Mouse (Mus musculus) kidney, adult 8-10 months (tissue): ENCODE data around the gene Mcts1.

Source experiments
- DNase-seq, 2 experiments: peaks; one replicate each; pipeline ENCODE4 v3.0.0; 2022

Mcts1 gene

DNA sequence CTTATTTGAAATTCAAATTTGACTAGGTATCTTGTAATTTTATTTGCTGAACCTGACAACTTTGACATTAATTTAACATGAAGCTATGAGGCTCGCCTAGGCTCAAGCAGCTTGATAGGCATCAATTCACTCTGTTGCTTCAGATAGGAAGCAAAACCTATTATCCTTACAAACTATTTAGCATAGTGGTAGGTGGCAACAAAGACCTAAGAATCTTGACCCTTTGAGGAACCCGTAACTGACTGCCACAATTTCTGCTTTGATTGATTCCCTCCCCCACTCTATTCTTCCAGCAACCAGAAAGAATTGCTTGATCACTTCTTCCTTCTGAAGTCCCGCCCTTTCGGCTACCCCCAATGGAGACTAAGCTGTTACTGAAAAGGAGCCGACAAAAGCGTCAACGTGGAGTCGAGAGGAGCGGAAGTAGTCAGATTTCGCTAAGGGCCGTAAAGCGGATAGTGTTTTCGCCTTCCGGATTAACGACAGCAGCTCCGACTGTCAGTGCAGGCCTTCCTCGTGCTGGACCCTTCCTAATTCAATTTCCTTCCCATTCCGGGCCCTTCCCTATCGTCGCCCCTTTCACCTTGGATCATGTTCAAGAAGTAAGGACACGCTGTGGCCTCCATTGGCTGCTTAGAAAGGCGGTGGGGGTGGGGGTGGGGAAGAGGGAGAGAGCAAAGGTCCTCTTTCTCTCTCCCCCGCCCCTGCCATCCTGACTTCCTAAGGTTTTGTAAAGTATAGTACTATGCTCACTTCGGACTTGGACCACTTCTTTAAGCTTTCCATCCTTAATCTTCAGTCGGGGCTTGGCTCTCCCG lies at the start of gene Mcts1:
TSS of gene Mcts1 (plus strand) at position 402 of the 818 bp plus-strand sequence.
- peak; percentile 78 to 82 for DNase-seq

DNA sequence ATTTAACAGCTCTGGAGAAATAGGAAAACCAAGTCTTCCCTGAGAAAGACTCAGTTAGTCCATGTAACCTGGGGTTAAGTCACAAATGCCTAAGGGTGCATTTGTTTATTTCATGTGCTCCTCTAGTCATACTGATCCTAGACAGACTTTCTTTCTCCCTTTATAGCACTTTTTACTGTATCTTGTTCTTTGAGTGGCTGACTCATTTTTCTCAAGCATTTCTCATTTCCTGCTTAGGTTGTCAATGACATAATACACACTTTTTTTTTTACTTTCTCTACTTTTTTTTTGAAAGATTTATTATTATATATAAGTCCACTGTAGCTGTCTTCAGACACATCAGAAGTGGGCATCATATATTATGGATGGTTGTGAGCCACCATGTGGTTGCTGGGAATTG lies 47.1 kb upstream of the Mcts1 start:
- DNase-seq = no peak

GRCm38 (mm10) chrX:38563941-38564541 lies 36.3 kb upstream of the Mcts1 start:
- DNase-seq = peak; percentile 19 to 26

- DNase-seq = peak; percentile 92 to 93
These were observed 35.7 kb upstream of the Mcts1 start for GRCm38 (mm10) chrX:38564542-38565175.

DNA sequence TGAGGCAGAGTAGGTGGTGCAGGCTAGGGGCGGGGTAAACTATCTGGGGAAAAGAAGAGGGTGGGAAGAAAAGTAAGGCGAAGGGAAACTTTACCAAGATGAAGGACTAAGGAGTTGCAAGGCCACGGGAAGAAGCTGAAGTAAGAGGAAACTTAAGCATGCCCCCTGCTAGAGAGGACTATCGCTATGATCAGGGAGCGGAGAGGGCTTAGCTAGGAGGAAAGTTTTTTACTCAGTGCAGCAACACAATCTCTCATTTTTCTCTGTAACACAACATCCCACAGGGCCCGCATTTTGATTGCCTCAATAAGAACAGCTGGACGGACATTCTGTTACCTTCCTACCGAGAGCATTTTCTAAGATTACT lies 35.2 kb upstream of the Mcts1 start:
- DNase-seq = no peak

GRCm38 (mm10) chrX:38566521-38567205 lies 33.7 kb upstream of the Mcts1 start:
- DNase-seq = no peak

DNA sequence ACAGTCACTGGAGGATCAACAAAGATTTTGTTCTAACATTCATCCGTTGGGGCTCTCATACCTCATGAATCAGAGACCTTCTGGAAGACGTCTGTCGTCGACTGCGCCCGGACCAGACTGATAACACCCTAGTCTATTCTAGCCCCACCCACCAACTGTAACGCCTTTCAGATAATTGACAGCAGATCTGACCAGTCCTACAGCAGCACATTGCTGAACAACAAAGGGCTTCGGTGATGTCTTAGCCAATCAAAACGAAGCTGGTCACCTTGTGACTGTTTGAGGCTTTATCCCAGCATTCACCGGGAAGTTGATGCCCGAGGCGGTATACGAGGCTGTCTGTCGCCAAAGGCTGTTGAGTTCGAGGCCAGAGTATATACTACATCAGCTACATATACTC lies 24.3 kb upstream of the Mcts1 start, which contains the start of gene Cul4b:
TSS of gene Cul4b (minus strand) at position 119 of the 400 bp plus-strand sequence.
- DNase-seq = no peak

DNA sequence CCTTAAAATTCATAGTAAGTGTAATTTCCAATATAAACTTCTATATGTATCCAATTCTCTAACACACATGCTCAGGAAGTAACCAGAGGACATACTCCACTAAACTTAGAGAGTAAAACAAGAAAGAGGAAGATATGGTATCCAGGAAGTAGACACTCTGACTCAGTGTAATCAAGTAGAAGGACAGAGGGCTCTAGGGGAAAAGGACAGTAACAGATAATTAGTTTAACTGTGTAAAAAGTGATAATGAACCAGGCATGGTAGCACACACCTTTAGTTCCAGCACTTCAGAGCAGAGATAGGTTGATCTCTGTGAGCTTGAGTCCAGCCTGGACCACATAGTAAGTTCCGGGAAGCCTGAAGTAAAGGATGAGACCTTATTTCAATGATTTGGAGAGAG lies 19.2 kb upstream of the Mcts1 start:
- DNase-seq = no peak

DNA sequence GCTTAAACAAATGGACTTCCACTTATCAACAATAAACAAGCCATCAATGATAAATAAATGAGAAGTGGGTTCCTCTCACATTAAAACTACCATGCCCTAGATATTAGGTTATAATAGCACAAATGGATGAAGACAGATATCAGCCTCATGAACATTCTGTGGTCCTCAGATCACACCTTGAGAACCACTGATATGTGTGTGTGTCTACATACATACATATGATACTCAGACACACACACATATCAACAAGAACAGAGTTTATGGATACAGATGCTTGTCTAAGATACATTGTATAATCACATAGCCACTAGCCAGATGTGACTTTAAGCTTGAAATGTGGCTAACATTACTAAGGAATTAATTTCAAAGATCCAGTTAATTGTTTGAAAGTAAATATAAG lies 17.1 kb upstream of the Mcts1 start:
- no peak for DNase-seq

GRCm38 (mm10) chrX:38589827-38590226 lies 10.6 kb upstream of the Mcts1 start:
- DNase-seq = peak; percentile 51 to 55

- no peak for DNase-seq
These were observed 8.6 kb upstream of the Mcts1 start for GRCm38 (mm10) chrX:38591749-38592148.

- DNase-seq = no peak
These were observed 7.0 kb upstream of the Mcts1 start for GRCm38 (mm10) chrX:38593180-38593889.

- DNase-seq = peak in 1 of 2 experiments; percentile 10
These were observed 604 bp downstream of the Mcts1 start for GRCm38 (mm10) chrX:38600995-38601369.

GRCm38 (mm10) chrX:38634801-38635637 lies 34.6 kb downstream of the Mcts1 start, which contains the start of gene C1galt1c1:
TSS of gene C1galt1c1 (minus strand) at chrX:38635087.
- DNase-seq = peak; percentile 92

GRCm38 (mm10) chrX:38635638-38635931 lies 35.2 kb downstream of the Mcts1 start:
- no peak for DNase-seq

DNA sequence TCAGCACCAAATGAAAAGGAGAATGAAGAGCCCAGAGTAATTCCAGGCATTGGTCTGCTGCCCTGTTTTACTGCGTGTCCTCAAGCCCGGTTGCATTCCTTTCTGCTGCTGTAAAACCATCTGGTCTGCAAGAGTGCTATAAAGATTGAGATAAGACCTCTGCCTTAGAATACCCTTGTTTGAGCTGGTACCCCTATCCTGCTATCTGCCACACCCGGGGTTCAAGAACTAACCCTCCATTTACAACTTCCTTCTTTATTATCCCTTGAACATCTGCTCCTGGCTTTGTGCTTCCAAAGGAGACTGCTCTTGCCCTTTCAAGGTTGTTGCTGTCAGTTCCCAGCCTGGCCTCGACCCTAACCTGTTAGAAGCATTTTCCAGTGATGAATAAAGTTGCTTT lies 41.1 kb downstream of the Mcts1 start:
- DNase-seq = no peak

DNA sequence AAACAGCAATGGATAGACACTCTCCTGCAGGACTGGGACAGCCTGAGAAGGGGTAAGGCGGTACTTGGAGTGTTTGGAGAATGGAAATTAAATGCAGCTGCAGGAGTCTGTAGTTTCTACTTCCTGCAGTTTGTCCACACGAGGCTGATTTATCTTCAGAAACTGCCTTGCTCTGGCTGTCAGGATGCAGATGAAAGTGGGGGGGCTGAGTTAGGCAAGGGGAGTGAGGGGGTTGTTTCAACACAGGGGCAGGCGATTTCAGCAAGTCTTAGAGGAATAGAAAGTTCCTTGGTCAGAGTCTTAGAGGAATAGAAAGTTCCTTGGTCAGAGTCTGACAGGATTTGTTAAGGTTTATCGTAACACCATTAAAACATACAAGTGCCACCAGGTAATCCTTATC lies 41.8 kb downstream of the Mcts1 start:
- DNase-seq = no peak

GRCm38 (mm10) chrX:38650404-38651039 lies 50.1 kb downstream of the Mcts1 start:
- no peak for DNase-seq

- DNase-seq = no peak
These were observed 50.8 kb downstream of the Mcts1 start for GRCm38 (mm10) chrX:38651167-38651566.

DNA sequence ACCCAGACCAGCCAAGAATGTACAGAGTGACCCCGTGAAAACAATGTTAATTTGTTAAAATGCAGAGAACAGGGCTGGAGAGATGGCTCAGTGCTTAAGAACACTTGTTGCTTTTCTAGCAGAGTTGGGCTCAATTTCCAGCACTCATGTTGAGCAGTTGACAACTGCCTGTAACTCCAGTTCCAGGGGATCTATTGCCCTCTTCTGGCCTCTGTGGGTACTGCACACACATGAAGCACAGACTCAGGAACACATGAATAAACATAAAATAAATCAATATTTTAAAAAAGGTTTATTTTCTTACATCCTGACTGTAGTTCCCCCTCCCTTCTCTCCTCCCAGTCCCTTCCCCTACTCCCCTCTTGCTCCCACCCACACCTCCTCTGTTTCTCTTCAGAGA lies 52.8 kb downstream of the Mcts1 start:
- DNase-seq = no peak

DNA sequence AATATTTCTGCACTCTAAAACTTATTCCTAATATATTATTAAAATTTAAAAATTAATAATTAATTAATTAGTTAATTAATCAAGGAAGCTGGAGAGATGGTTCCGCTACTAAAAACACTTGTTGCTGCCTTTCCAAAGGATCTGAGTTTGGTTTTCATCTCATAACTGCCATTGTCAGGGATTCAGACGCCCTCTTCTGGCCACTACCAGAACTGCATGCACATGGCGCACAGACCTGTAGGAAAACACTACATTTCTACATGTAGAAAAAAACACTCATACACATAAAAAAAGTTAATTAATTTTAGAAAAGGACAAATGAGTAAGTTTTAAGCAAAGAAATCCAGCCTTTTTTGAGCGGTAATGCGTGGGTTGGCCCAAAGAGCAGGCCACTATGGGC lies 54.3 kb downstream of the Mcts1 start:
- no peak for DNase-seq
